Mouse (Mus musculus) C2C12 (cell line): ENCODE measurements around the gene Tmcc2. TPM values are rescaled to one million over a fixed set of nuclear protein-coding genes. Genes with fewer than 3 reads are reported as not detected.

ENCODE experiments used
- H3K27me3 ChIP-seq: one replicate; pipeline ENCODE4 v1.6.1; 2011; ENCODE audit not compliant: control insufficient read depth, insufficient read depth, insufficient read length
- H3K36me3 ChIP-seq: one replicate; pipeline ENCODE4 v1.6.1; 2011; ENCODE audit not compliant: control insufficient read depth, insufficient read depth
- H3K4me3 ChIP-seq: one replicate; pipeline ENCODE4 v1.5.1; 2011; ENCODE audit warnings: mild to moderate bottlenecking, control low read depth; ENCODE audit not compliant: poor library complexity, insufficient read depth, severe bottlenecking
- H3K79me2 ChIP-seq: one replicate; pipeline ENCODE4 v1.6.1; 2011; ENCODE audit not compliant: control insufficient read depth, insufficient read depth
- H3K79me3 ChIP-seq: one replicate; pipeline ENCODE4 v1.6.1; 2011; ENCODE audit warnings: low read depth, control low read depth
- H3ac ChIP-seq: one replicate; pipeline ENCODE3; 2011; ENCODE audit warnings: low read depth; ENCODE audit not compliant: control insufficient read depth, insufficient read length
- CEBPB ChIP-seq: IDR thresholded peaks from one replicate; pipeline ENCODE4 v1.6.1; 2011; ENCODE audit warnings: low read depth, mild to moderate bottlenecking, control low read depth, moderate library complexity
- CTCF ChIP-seq: IDR thresholded peaks from one replicate; pipeline ENCODE4 v1.5.1; 2011; ENCODE audit not compliant: control insufficient read depth, insufficient read depth, insufficient read length
- FOSL1 ChIP-seq: IDR thresholded peaks from one replicate; pipeline ENCODE4 v1.8.0; 2011; ENCODE audit warnings: mild to moderate bottlenecking, low read length; ENCODE audit not compliant: poor library complexity, insufficient read depth, severe bottlenecking
- MAX ChIP-seq: IDR thresholded peaks from one replicate; pipeline ENCODE4 v1.6.1; 2011; ENCODE audit warnings: mild to moderate bottlenecking, control low read depth
- MYOD1 ChIP-seq: IDR thresholded peaks from one replicate; pipeline ENCODE4 v1.6.1; 2011; ENCODE audit warnings: low read depth; ENCODE audit not compliant: control insufficient read depth, insufficient read length
- MYOG ChIP-seq: IDR thresholded peaks from one replicate; pipeline ENCODE4 v1.6.1; 2011; ENCODE audit not compliant: control insufficient read depth, insufficient read length; ENCODE audit errors: extremely low read depth
- USF1 ChIP-seq: IDR thresholded peaks from one replicate; pipeline ENCODE4 v1.6.1; 2011; ENCODE audit warnings: low read depth, mild to moderate bottlenecking, control low read depth, moderate library complexity
- polyA plus RNA-seq: library from polyadenylated mRNA; unstranded; fragments of >200 nt; fragmentation: generic; extraction: Trizol; gene quantifications from one replicate; pipeline ENCODE4 v1.2.1, GENCODE M21; 2012; ENCODE audit warnings: missing spikeins

Tmcc2 gene
- polyA plus RNA-seq, 1 experiment = 37.3 TPM

GRCm38 (mm10) chr1:132311174-132311859 is 79.8 kb downstream of the Tmcc2 start:
- Histone ChIP-seq H3K27me3 (no peaks in the 10 kb centered on the region), H3K4me3 (no peak overlapping the region), H3K79me3 (no peaks in the 10 kb centered on the region), H3ac (no peak overlapping the region), H3K36me3 (no peaks in the 10 kb centered on the region), H3K79me2 (peaks cover 8% of the 10 kb centered on the region)
- TF ChIP-seq MYOD1 (no peak), CTCF (no peak), MYOG (no peak), MAX (no peak), FOSL1 (no peak), CEBPB (no peak), USF1 (no peak)

- H3K79me2 ChIP-seq = peaks cover 2% of the 10 kb centered on the region
- no peaks in the 10 kb centered on the region for H3K27me3 ChIP-seq
- H3K79me3 ChIP-seq = no peaks in the 10 kb centered on the region
- H3K4me3 ChIP-seq = no peak overlapping the region
- no peak for TF ChIP-seq MAX
- no peak for TF ChIP-seq MYOD1
- no peak for TF ChIP-seq CTCF
- TF ChIP-seq USF1 = no peak
- TF ChIP-seq FOSL1 = no peak
- no peak for TF ChIP-seq CEBPB
- TF ChIP-seq MYOG = no peak
- no peak overlapping the region for H3ac ChIP-seq
- no peaks in the 10 kb centered on the region for H3K36me3 ChIP-seq
Observed at GRCm38 (mm10) chr1:132310754-132311153, 80.3 kb downstream of the Tmcc2 start.

GRCm38 (mm10) chr1:132308674-132309073 is 82.4 kb downstream of the Tmcc2 start:
- no peaks in the 10 kb centered on the region for H3K27me3 ChIP-seq
- peaks cover 10% of the 10 kb centered on the region for H3K36me3 ChIP-seq
- H3K79me3 ChIP-seq = no peaks in the 10 kb centered on the region
- H3ac ChIP-seq = no peak overlapping the region
- H3K4me3 ChIP-seq = no peak overlapping the region
- TF ChIP-seq MYOD1 (no peak), CEBPB (no peak), MAX (no peak), CTCF (no peak), MYOG (no peak), USF1 (no peak), FOSL1 (no peak)
- H3K79me2 ChIP-seq = no peaks in the 10 kb centered on the region

- no peak for TF ChIP-seq MYOD1
- TF ChIP-seq FOSL1 = no peak
- no peak for TF ChIP-seq MAX
- no peak for TF ChIP-seq MYOG
- no peak for TF ChIP-seq CTCF
- no peak for TF ChIP-seq USF1
- TF ChIP-seq CEBPB = no peak
- Histone ChIP-seq H3ac (no peak overlapping the region), H3K36me3 (peaks cover 10% of the 10 kb centered on the region), H3K79me3 (no peaks in the 10 kb centered on the region), H3K4me3 (no peak overlapping the region), H3K27me3 (no peaks in the 10 kb centered on the region), H3K79me2 (no peaks in the 10 kb centered on the region)
Observed at GRCm38 (mm10) chr1:132307962-132308361, 83.1 kb downstream of the Tmcc2 start.

- Histone ChIP-seq H3K36me3 (peaks cover 10% of the 10 kb centered on the region), H3K79me2 (no peaks in the 10 kb centered on the region), H3K4me3 (no peak overlapping the region), H3K79me3 (no peaks in the 10 kb centered on the region), H3ac (no peak overlapping the region), H3K27me3 (no peaks in the 10 kb centered on the region)
- TF ChIP-seq CEBPB (no peak), CTCF (no peak), USF1 (no peak), FOSL1 (no peak), MYOD1 (no peak), MYOG (no peak), MAX (no peak)
Observed at GRCm38 (mm10) chr1:132306808-132307207, 84.3 kb downstream of the Tmcc2 start.

Other genes starting within 250 kb of the Tmcc2 start
- gene Lemd1, start 199.8 kb downstream of the Tmcc2 start, polyA plus RNA-seq = 0.14 TPM
- gene AC124108.1, start 199.8 kb downstream of the Tmcc2 start, polyA plus RNA-seq = 0.01 TPM
- gene Gm10188, start 161.5 kb downstream of the Tmcc2 start, polyA plus RNA-seq = not detected
- 19.0 TPM for gene Klhdc8a, start 92.7 kb downstream of the Tmcc2 start, polyA plus RNA-seq
- 11.7 TPM for gene Nuak2, start 75.2 kb downstream of the Tmcc2 start, polyA plus RNA-seq
- 4.0 TPM for gene Dstyk, start 26.3 kb upstream of the Tmcc2 start, polyA plus RNA-seq
- 22.2 TPM for gene Rbbp5, start 86.1 kb upstream of the Tmcc2 start, polyA plus RNA-seq
- 1.3 TPM for gene Tmem81, start 114.9 kb upstream of the Tmcc2 start, polyA plus RNA-seq
- gene Cntn2, start 152.0 kb upstream of the Tmcc2 start, polyA plus RNA-seq = not detected